Mouse (Mus musculus) T-cell, adult 2 months (primary cell): ENCODE data around the gene Gm17409.

Experiments used
- DNase-seq: peaks from one replicate; pipeline ENCODE4 v3.0.0; 2022; ENCODE audit warnings: low spot score

The Gm17409 gene

GRCm38 (mm10) chr2:58469816-58470215 lies at the start of gene Gm17409:
Gene Gm17409, plus strand, starts transcription at chr2:58470116.
- DNase-seq = no peak

GRCm38 (mm10) chr2:58423319-58423718 lies 46.6 kb upstream of the Gm17409 start:
- no peak for DNase-seq

GRCm38 (mm10) chr2:58425436-58426004 lies 44.4 kb upstream of the Gm17409 start:
- DNase-seq = no peak

GRCm38 (mm10) chr2:58432211-58432610 lies 37.7 kb upstream of the Gm17409 start:
- DNase-seq = no peak

- no peak for DNase-seq
Observed at GRCm38 (mm10) chr2:58433317-58433716, 36.6 kb upstream of the Gm17409 start.

- no peak for DNase-seq
Observed at GRCm38 (mm10) chr2:58434438-58434837, 35.5 kb upstream of the Gm17409 start.

- no peak for DNase-seq
Observed at GRCm38 (mm10) chr2:58435507-58435906, 34.4 kb upstream of the Gm17409 start.

- DNase-seq = no peak
Observed at GRCm38 (mm10) chr2:58436911-58437310, 33.0 kb upstream of the Gm17409 start.

GRCm38 (mm10) chr2:58443163-58443562 lies 26.8 kb upstream of the Gm17409 start:
- DNase-seq = no peak

GRCm38 (mm10) chr2:58447001-58447400 lies 22.9 kb upstream of the Gm17409 start:
- no peak for DNase-seq

- DNase-seq = no peak
Observed at GRCm38 (mm10) chr2:58454095-58454865, 15.6 kb upstream of the Gm17409 start.

GRCm38 (mm10) chr2:58456843-58457487 lies 13.0 kb upstream of the Gm17409 start:
- DNase-seq = no peak

GRCm38 (mm10) chr2:58457488-58457865 lies 12.4 kb upstream of the Gm17409 start:
- DNase-seq = no peak

GRCm38 (mm10) chr2:58458820-58459371 lies 11.0 kb upstream of the Gm17409 start:
- DNase-seq = no peak

GRCm38 (mm10) chr2:58470290-58470689 lies 374 bp downstream of the Gm17409 start:
- DNase-seq = no peak

- DNase-seq = no peak
Observed at GRCm38 (mm10) chr2:58475578-58475977, 5.7 kb downstream of the Gm17409 start.

- no peak for DNase-seq
Observed at GRCm38 (mm10) chr2:58476956-58477715, 7.2 kb downstream of the Gm17409 start.

GRCm38 (mm10) chr2:58478144-58478543 lies 8.2 kb downstream of the Gm17409 start:
- DNase-seq = no peak

GRCm38 (mm10) chr2:58479536-58479935 lies 9.6 kb downstream of the Gm17409 start:
- DNase-seq = no peak

- DNase-seq = no peak
Observed at GRCm38 (mm10) chr2:58480764-58481163, 10.8 kb downstream of the Gm17409 start.

GRCm38 (mm10) chr2:58481450-58482100 lies 11.7 kb downstream of the Gm17409 start:
- peak; percentile 13 for DNase-seq
